Mouse (Mus musculus) E14TG2a.4 (cell line): ENCODE measurements around the gene Hivep2.

Experiments used
- CTCF ChIP-seq: conservative IDR thresholded peaks from 2 replicates; pipeline ENCODE4 v1.5.1; 2014; ENCODE audit warnings: low read length
- NANOG ChIP-seq: IDR thresholded peaks from 2 replicates; pipeline ENCODE4 v1.6.1; 2014; ENCODE audit warnings: borderline replicate concordance, low read length, mixed read lengths
- POU5F1 ChIP-seq: IDR thresholded peaks from 2 replicates; pipeline ENCODE4 v1.6.1; 2014; ENCODE audit warnings: low read length, borderline replicate concordance

GRCm38 (mm10) chr10:14063226-14063625, 97.4 kb downstream of the Hivep2 start:
- TF ChIP-seq CTCF, result no peak
- TF ChIP-seq NANOG, result no peak
- no peak for TF ChIP-seq POU5F1
